Mouse (Mus musculus): ENCODE results near the gene Srcap. TPM values are rescaled to one million over a fixed set of nuclear protein-coding genes. Genes with fewer than 3 reads are reported as not detected.

Gene Srcap
- 63.6 and 79.8 TPM in 2 replicates for polyA plus RNA-seq (2012; ENCODE audit: low replicate concordance)

GRCm38 (mm10) chr7:127511808-127512230 is at the start of gene Srcap:
Gene Srcap, plus strand, starts transcription at chr7:127511983.

GRCm38 (mm10) chr7:127478635-127479317 is 33.0 kb upstream of the Srcap start, which contains the start of gene Fbrs:
Gene Fbrs, plus strand, starts transcription at chr7:127479199.

GRCm38 (mm10) chr7:127519284-127519683 is 7.5 kb downstream of the Srcap start, which contains the start of gene Gm42715:
Gene Gm42715, plus strand, starts transcription at chr7:127519584.

GRCm38 (mm10) chr7:127561340-127561858 is 49.6 kb downstream of the Srcap start, which contains the start of gene Tmem265:
Gene Tmem265, plus strand, starts transcription at chr7:127561390.

GRCm38 (mm10) chr7:127572895-127573471 is 61.2 kb downstream of the Srcap start, which contains the start of gene Phkg2:
Gene Phkg2, plus strand, starts transcription at chr7:127573340.

GRCm38 (mm10) chr7:127588011-127588871 is 76.5 kb downstream of the Srcap start, which contains the start of the genes Ccdc189 and Rnf40:
Gene Ccdc189, minus strand, starts transcription at chr7:127588595.
Gene Rnf40, plus strand, starts transcription at chr7:127588767.

Other genes starting within 250 kb of the Srcap start
- gene Sephs2, start 237.9 kb upstream of the Srcap start, polyA plus RNA-seq (2012; ENCODE audit: low replicate concordance), result 18.3 and 56.1 TPM in 2 replicates
- 65.9 and 91.0 TPM in 2 replicates for gene Itgal, start 215.7 kb upstream of the Srcap start, polyA plus RNA-seq (2012; ENCODE audit: low replicate concordance)
- 11.8 and 12.1 TPM in 2 replicates for gene Zfp768, start 166.4 kb upstream of the Srcap start, polyA plus RNA-seq (2012; ENCODE audit: low replicate concordance)
- gene Zfp747, start 135.9 kb upstream of the Srcap start, polyA plus RNA-seq (2012; ENCODE audit: low replicate concordance), result 6.0 and 8.8 TPM in 2 replicates
- gene 9130019O22Rik, start 124.8 kb upstream of the Srcap start, polyA plus RNA-seq (2012; ENCODE audit: low replicate concordance), result 1.1 and 1.4 TPM in 2 replicates
- gene E430018J23Rik, start 118.4 kb upstream of the Srcap start, polyA plus RNA-seq (2012; ENCODE audit: low replicate concordance), result 5.7 and 9.3 TPM in 2 replicates
- gene Zfp764, start 105.2 kb upstream of the Srcap start, polyA plus RNA-seq (2012; ENCODE audit: low replicate concordance), result 2.3 and 3.1 TPM in 2 replicates
- 25.8 and 61.8 TPM in 2 replicates for gene Zfp688, start 89.9 kb upstream of the Srcap start, polyA plus RNA-seq (2012; ENCODE audit: low replicate concordance)
- gene Zfp689, start 62.8 kb upstream of the Srcap start, polyA plus RNA-seq (2012; ENCODE audit: low replicate concordance), result 13.2 and 16.8 TPM in 2 replicates
- 140 and 180 TPM in 2 replicates for gene Prr14, start 52.4 kb upstream of the Srcap start, polyA plus RNA-seq (2012; ENCODE audit: low replicate concordance)
- 733 and 1,419 TPM in 2 replicates for gene Fbrs, start 32.8 kb upstream of the Srcap start, polyA plus RNA-seq (2012; ENCODE audit: low replicate concordance)
- gene Gm42715, start 7.6 kb downstream of the Srcap start, polyA plus RNA-seq (2012; ENCODE audit: low replicate concordance), result 39.4 and 48.5 TPM in 2 replicates
- 0.69 and 5.4 TPM in 2 replicates for gene Tmem265, start 49.4 kb downstream of the Srcap start, polyA plus RNA-seq (2012; ENCODE audit: low replicate concordance)
- gene Phkg2, start 61.4 kb downstream of the Srcap start, polyA plus RNA-seq (2012; ENCODE audit: low replicate concordance), result 32.2 and 89.3 TPM in 2 replicates
- gene Ccdc189, start 76.6 kb downstream of the Srcap start, polyA plus RNA-seq (2012; ENCODE audit: low replicate concordance), result 2.1 and 3.3 TPM in 2 replicates
- gene Rnf40, start 76.8 kb downstream of the Srcap start, polyA plus RNA-seq (2012; ENCODE audit: low replicate concordance), result 49.1 and 52.5 TPM in 2 replicates
- gene Zfp629, start 103.8 kb downstream of the Srcap start, polyA plus RNA-seq (2012; ENCODE audit: low replicate concordance), result 11.0 and 18.9 TPM in 2 replicates
- gene Bcl7c, start 196.9 kb downstream of the Srcap start, polyA plus RNA-seq (2012; ENCODE audit: low replicate concordance), result 238 and 564 TPM in 2 replicates
- 0.25 TPM in 1 of 2 replicates, not detected in the other for gene Ctf1, start 200.8 kb downstream of the Srcap start, polyA plus RNA-seq (2012; ENCODE audit: low replicate concordance)
- gene Ctf2, start 220.2 kb downstream of the Srcap start, polyA plus RNA-seq (2012; ENCODE audit: low replicate concordance), result not detected in 2 replicates
- 26.7 and 56.3 TPM in 2 replicates for gene Fbxl19, start 232.6 kb downstream of the Srcap start, polyA plus RNA-seq (2012; ENCODE audit: low replicate concordance)